Mouse (Mus musculus) stomach, embryonic 16.5 days (tissue): ENCODE results near the gene Ikzf3. TPM values are rescaled to one million over a fixed set of nuclear protein-coding genes. Genes with fewer than 3 reads are reported as not detected.

ENCODE experiments used
- ATAC-seq: fragments of 200-750 bp; cut with Nextera tagmentation; 2 replicates; pipeline ENCODE4 v1.8.0; 2017; ENCODE audit warnings: moderate number of reproducible peaks, moderate TSS enrichment; ENCODE audit not compliant: insufficient read depth, low FRiP score
- H3K27ac ChIP-seq: fragments of 300-500 bp; sonication (generic); 2 replicates; pipeline ENCODE4 v1.5.1; 2014; ENCODE audit warnings: low read length
- H3K27me3 ChIP-seq: fragments of 300-500 bp; sonication (generic); 2 replicates; pipeline ENCODE4 v1.6.1; 2014; ENCODE audit warnings: low read length, control low read depth, mixed read lengths; ENCODE audit not compliant: control insufficient read depth, insufficient read depth
- H3K36me3 ChIP-seq: fragments of 300-500 bp; sonication (generic); 2 replicates; pipeline ENCODE4 v1.6.1; 2014; ENCODE audit warnings: low read length; ENCODE audit not compliant: control insufficient read depth, insufficient read depth
- H3K4me1 ChIP-seq: fragments of 300-500 bp; sonication (generic); 2 replicates; pipeline ENCODE4 v1.6.1; 2014; ENCODE audit warnings: low read length, control low read depth, mixed read lengths; ENCODE audit not compliant: control insufficient read depth, insufficient read depth
- H3K4me2 ChIP-seq: fragments of 300-500 bp; sonication (generic); 2 replicates; pipeline ENCODE4 v1.6.1; 2014; ENCODE audit warnings: low read depth, low read length, mixed read lengths
- H3K4me3 ChIP-seq: fragments of 300-500 bp; sonication (generic); replicated peaks from 2 replicates; pipeline ENCODE4 v1.5.1; 2014; ENCODE audit warnings: mild to moderate bottlenecking, low read length
- H3K9ac ChIP-seq: fragments of 300-500 bp; sonication (generic); 2 replicates; pipeline ENCODE4 v1.6.1; 2014; ENCODE audit warnings: low read length
- H3K9me3 ChIP-seq: fragments of 300-500 bp; sonication (generic); replicated peaks from 2 replicates; pipeline ENCODE4 v1.6.1; 2016; ENCODE audit warnings: low read length, control low read depth; ENCODE audit not compliant: control insufficient read depth
- WGBS: fragments of 180-500 bp; shearing (Covaris S2); extraction: QIAGEN DNeasy Blood & Tissue Kit; methylation state at CpG from one replicate; pipeline ENCODE4 v1.1.7; 2014; 5-methylcytosine and 5-hydroxymethylcytosine counted together
- polyA plus RNA-seq: library from polyadenylated mRNA; unstranded; fragments of >200 nt; fragmentation: Nextera tagmentation; extraction: Ambion mirVana; gene quantifications from 2 replicates; pipeline ENCODE4 v1.2.1, GENCODE M21; 2015

Gene Ikzf3
- polyA plus RNA-seq, 1 experiment from 2014 or later: 0.54 TPM

- WGBS: 29% methylated on average over 13 of the region's 13 CpGs
- peaks cover 7% of the 10 kb centered on the region; the same call in 1 of the 2 replicates for H3K27me3 ChIP-seq
- H3K27ac ChIP-seq: peak overlapping the region; percentile 94
- H3K9me3 ChIP-seq: no peaks in the 10 kb centered on the region
- peak overlapping the region; percentile 54 for H3K4me2 ChIP-seq
- ATAC-seq: peak; percentile 70
- H3K4me1 ChIP-seq: peaks cover 27% of the 10 kb centered on the region
- H3K36me3 ChIP-seq: 0 out of 2 replicates have a peak, but pooled peaks cover 1% of the 10 kb centered on the region
- peak overlapping the region; percentile 83 for H3K9ac ChIP-seq
- peak overlapping the region; percentile 51 for H3K4me3 ChIP-seq
These were observed 97.5 kb downstream of the Ikzf3 start for GRCm38 (mm10) chr11:98448191-98448790.

- Histone ChIP-seq H3K4me1 (peaks cover 27% of the 10 kb centered on the region), H3K36me3 (no peaks in the 10 kb centered on the region), H3K9me3 (no peaks in the 10 kb centered on the region), H3K27ac (peak overlapping the region; percentile 94), H3K4me2 (peak overlapping the region; percentile 50), H3K9ac (peak overlapping the region; percentile 83), H3K4me3 (peak overlapping the region; percentile 51), H3K27me3 (peaks cover 7% of the 10 kb centered on the region; the same call in 1 of the 2 replicates)
- WGBS: 11% methylated on average over 7 of the region's 7 CpGs
- ATAC-seq: no peak; the same call in 1 of the 2 replicates
These were observed 98.4 kb downstream of the Ikzf3 start for GRCm38 (mm10) chr11:98447475-98447834.

DNA sequence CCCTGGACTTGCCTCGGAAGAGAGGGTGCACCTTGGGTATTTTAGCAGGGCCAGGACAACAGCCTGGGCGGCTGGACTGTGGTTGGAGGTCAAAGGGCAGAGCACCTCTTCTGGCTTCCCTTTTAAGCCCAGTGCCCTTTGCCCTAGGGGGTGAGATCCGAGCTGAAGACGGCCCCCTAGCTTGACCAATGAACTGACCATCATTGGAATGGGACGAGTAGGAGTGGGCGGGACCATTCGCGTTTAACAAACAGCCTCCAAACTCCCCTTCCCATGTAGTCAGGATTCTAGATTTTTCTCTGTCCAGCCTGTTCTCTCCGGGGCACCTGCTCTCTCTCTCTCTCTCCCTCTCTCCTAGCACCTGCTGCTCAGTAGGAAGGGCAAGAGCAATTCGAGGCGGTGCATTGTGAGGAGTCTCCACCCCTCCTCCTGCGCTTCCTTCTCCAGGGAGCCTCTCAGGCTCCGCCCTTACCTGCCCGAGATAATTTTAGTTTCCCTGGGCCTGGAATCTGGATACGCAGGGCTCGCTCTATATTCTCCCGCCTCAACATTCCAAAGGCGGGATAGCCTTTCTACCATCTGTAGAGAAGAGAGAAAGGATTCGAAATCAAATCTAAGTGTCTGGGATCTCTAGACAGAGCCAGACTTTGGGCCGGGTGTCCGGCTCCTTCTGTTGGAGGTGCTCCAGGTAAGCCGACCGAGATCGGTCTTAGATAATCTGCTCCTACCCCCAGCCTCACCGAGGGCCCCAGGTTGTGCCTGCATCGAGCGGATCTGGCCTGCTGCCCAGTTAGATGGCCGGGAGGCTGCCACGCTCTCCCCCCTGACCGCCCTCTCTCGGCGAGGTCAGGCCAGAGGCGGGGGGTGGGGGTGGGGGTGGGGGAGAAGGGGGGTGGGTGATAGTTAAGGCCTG lies 99.0 kb downstream of the Ikzf3 start:
- 2% methylated on average over 33 of the region's 33 CpGs for WGBS
- H3K4me3 ChIP-seq: peak overlapping the region; percentile 51
- H3K36me3 ChIP-seq: no peaks in the 10 kb centered on the region
- peaks cover 7% of the 10 kb centered on the region; the same call in 1 of the 2 replicates for H3K27me3 ChIP-seq
- H3K4me1 ChIP-seq: peaks cover 27% of the 10 kb centered on the region
- no peaks in the 10 kb centered on the region; the same call in 1 of the 2 replicates for H3K9me3 ChIP-seq
- H3K27ac ChIP-seq: peak overlapping the region; percentile 94
- peak; percentile 84 for ATAC-seq
- H3K9ac ChIP-seq: peak overlapping the region; percentile 83
- H3K4me2 ChIP-seq: peak overlapping the region; percentile 50

DNA sequence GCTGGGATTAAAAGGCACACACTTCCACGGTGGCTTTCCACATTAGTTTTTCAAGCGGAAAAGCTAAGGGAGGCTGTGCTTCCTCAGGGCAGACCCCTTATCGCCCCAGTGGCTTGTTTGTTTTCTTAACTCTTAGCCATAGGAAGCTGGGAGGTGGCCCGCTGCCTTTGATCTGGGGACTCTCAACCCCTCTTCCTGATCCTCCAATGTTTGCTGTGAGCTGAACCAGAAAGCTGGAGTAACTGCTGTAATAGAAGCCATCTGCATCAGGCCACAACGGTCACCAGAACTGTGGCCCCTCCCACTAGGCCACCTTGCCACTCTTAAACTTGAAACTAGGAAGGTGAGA lies 99.6 kb downstream of the Ikzf3 start, which contains the start of gene Grb7:
Gene Grb7, plus strand, starts transcription at position 182 of the 349 bp plus-strand sequence.
- WGBS: 8% methylated on average over 5 of the region's 5 CpGs
- H3K36me3 ChIP-seq: no peaks in the 10 kb centered on the region
- no peak for ATAC-seq
- peaks cover 7% of the 10 kb centered on the region; the same call in 1 of the 2 replicates for H3K27me3 ChIP-seq
- H3K9ac ChIP-seq: peak within 1 kb of the TSS; percentile 83
- peak within 1 kb of the TSS; percentile 51 for H3K4me3 ChIP-seq
- peaks cover 27% of the 10 kb centered on the region for H3K4me1 ChIP-seq
- H3K27ac ChIP-seq: peak within 1 kb of the TSS; percentile 94
- H3K4me2 ChIP-seq: peak within 1 kb of the TSS; percentile 50
- no peaks in the 10 kb centered on the region; the same call in 1 of the 2 replicates for H3K9me3 ChIP-seq

- H3K4me3 ChIP-seq: no peak overlapping the region
- peak overlapping the region; percentile 94 for H3K27ac ChIP-seq
- WGBS: 35% methylated on average over 4 of the region's 4 CpGs
- peaks cover 7% of the 10 kb centered on the region; the same call in 1 of the 2 replicates for H3K27me3 ChIP-seq
- no peak overlapping the region for H3K4me2 ChIP-seq
- H3K9me3 ChIP-seq: no peaks in the 10 kb centered on the region; the same call in 1 of the 2 replicates
- no peak for ATAC-seq
- peak overlapping the region; percentile 5; the same call in 1 of the 2 replicates for H3K9ac ChIP-seq
- H3K36me3 ChIP-seq: no peaks in the 10 kb centered on the region
- peaks cover 27% of the 10 kb centered on the region for H3K4me1 ChIP-seq
These were observed 100.2 kb downstream of the Ikzf3 start for GRCm38 (mm10) chr11:98445679-98446078.

GRCm38 (mm10) chr11:98445238-98445637 lies 100.6 kb downstream of the Ikzf3 start:
- Histone ChIP-seq H3K9ac (peak overlapping the region; percentile 5; the same call in 1 of the 2 replicates), H3K4me2 (no peak overlapping the region), H3K4me3 (no peak overlapping the region), H3K4me1 (peaks cover 27% of the 10 kb centered on the region), H3K27ac (peak overlapping the region; percentile 94), H3K9me3 (no peaks in the 10 kb centered on the region; the same call in 1 of the 2 replicates), H3K27me3 (peaks cover 7% of the 10 kb centered on the region; the same call in 1 of the 2 replicates), H3K36me3 (no peaks in the 10 kb centered on the region)
- 21% methylated on average over 1 of the region's 1 CpGs for WGBS
- no peak for ATAC-seq

DNA sequence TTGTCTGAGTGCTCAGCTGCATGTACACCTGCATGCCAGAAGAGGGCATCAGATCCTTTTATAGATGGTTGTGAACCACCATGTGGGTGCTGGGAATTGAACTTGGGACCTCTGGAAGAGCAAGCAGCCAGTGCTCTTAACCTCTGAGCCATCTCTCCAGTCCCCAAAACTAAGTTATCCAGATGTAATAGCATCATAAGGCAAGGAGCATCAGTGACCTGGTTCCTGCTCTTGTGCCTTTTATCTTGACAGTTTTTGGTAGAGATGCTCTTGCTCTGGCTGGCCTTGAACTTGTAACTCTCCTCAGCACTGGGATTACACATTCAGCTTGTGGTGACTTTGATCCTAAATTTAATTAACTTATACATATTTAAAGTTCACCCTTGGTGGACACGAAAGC lies 102.1 kb downstream of the Ikzf3 start:
- Histone ChIP-seq H3K9ac (no peak overlapping the region), H3K27me3 (peaks cover 7% of the 10 kb centered on the region; the same call in 1 of the 2 replicates), H3K4me1 (peaks cover 14% of the 10 kb centered on the region; the same call in 1 of the 2 replicates), H3K4me2 (no peak overlapping the region), H3K9me3 (no peaks in the 10 kb centered on the region; the same call in 1 of the 2 replicates), H3K4me3 (no peak overlapping the region), H3K27ac (no peak overlapping the region), H3K36me3 (no peaks in the 10 kb centered on the region)
- no peak for ATAC-seq
- 88% methylated on average over 1 of the region's 1 CpGs for WGBS

GRCm38 (mm10) chr11:98438331-98439158 lies 107.3 kb downstream of the Ikzf3 start, which contains the start of gene Mien1:
Mien1 (minus strand) TSS chr11:98438991.
- no peaks in the 10 kb centered on the region; the same call in 1 of the 2 replicates for H3K4me1 ChIP-seq
- WGBS: 2% methylated on average over 43 of the region's 43 CpGs
- ATAC-seq: peak; percentile 93
- no peaks in the 10 kb centered on the region for H3K27me3 ChIP-seq
- H3K36me3 ChIP-seq: peaks cover 9% of the 10 kb centered on the region; the same call in 1 of the 2 replicates
- no peaks in the 10 kb centered on the region; the same call in 1 of the 2 replicates for H3K9me3 ChIP-seq
- peak within 1 kb of the TSS; percentile 85 for H3K27ac ChIP-seq
- H3K4me3 ChIP-seq: peak within 1 kb of the TSS; percentile 79
- peak within 1 kb of the TSS; percentile 92 for H3K4me2 ChIP-seq
- peak within 1 kb of the TSS; percentile 79 for H3K9ac ChIP-seq
